In genomic region chr5:73888391-73888790, GRCm38 (mm10) we compare ENCODE assay signal across 13 mouse cellular contexts.
"Had no signal": no experiment of that assay in that cellular context is flagged by ENCODE, and none has a peak within 500 bp of the region (broad histone marks: within the 10 kb centered on the region; RNA-seq: fewer than 3 reads in every experiment).

No protein-coding gene starts in this region.

- DNase-seq: kidney, adult 18-20 months; kidney, adult 9 months; kidney, postnatal 36 days; liver, embryonic 13.5 days; lung, adult 2 months; lung, postnatal 14 days; lung, postnatal 4 days; thymus, adult 18-20 months; thymus, postnatal 36 days had no signal

- ATAC-seq: midbrain, embryonic 16.5 days had no signal

- H3K36me3 ChIP-seq: liver, embryonic 13.5 days; midbrain, embryonic 12.5 days; neural tube, embryonic 13.5 days had no signal

- H3K27me3 ChIP-seq: liver, embryonic 13.5 days; midbrain, embryonic 12.5 days; neural tube, embryonic 13.5 days had no signal

- H3K4me2 ChIP-seq: liver, embryonic 13.5 days; midbrain, embryonic 12.5 days; neural tube, embryonic 13.5 days had no signal

- H3K4me1 ChIP-seq: liver, embryonic 13.5 days; midbrain, embryonic 12.5 days had no signal

- H3K9me3 ChIP-seq: liver, embryonic 13.5 days; midbrain, embryonic 12.5 days; neural tube, embryonic 13.5 days had no signal

- H3K9ac ChIP-seq: liver, embryonic 13.5 days; midbrain, embryonic 12.5 days; neural tube, embryonic 13.5 days had no signal

- H3K4me3 ChIP-seq: liver, embryonic 13.5 days; midbrain, embryonic 12.5 days; myocyte; neural tube, embryonic 13.5 days had no signal

- H3K27ac ChIP-seq: liver, embryonic 13.5 days; midbrain, embryonic 12.5 days; neural tube, embryonic 13.5 days had no signal
